Mouse (Mus musculus) layer of hippocampus, postnatal 36 days (tissue): ENCODE measurements at regions not wholly inside any gene's neighbourhood (a gene's known extent, or its start where the extent isn't known, plus 50 kb on each side); places are given as distances from the start of the nearest gene placed in this dataset.
A peak's percentile ranks its signal among the peaks of the same experiment; 100 is the strongest.

Source experiments
- DNase-seq, 2 experiments: peaks; one replicate each; pipeline ENCODE4 v3.0.0; 2022

DNA sequence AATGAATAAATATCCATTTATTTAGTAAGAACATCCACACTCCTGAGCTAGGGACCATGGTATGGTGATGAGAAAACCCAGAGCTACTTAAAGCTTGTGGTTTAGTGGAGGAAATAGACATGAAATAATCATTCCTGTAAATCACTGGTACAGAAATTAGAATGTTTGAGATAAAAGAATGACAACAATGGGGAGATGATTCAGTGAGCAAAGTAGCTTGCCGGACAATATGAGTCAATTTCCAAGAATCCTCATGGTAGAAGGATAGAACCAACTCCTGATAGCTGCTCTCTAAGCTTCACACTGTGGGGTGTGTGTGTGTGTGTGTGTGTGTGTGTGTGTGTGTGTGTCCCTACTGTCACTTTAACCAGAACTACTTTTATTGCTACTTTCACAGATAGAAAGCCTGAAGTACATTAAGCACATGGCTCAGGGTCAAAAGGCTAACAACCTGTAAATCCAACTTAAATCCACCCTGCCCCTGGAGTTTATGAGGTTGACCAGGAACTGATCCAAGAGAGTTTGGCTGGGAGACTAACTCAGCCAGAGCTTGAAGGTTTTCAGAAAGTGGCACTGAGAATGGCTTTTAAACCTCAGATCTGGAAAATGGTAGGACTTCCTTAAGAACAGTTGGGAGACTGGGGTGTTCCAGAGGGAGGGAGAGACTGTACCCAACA is 336.9 kb upstream of the Gcfc2 start:
- no peak for DNase-seq

DNA sequence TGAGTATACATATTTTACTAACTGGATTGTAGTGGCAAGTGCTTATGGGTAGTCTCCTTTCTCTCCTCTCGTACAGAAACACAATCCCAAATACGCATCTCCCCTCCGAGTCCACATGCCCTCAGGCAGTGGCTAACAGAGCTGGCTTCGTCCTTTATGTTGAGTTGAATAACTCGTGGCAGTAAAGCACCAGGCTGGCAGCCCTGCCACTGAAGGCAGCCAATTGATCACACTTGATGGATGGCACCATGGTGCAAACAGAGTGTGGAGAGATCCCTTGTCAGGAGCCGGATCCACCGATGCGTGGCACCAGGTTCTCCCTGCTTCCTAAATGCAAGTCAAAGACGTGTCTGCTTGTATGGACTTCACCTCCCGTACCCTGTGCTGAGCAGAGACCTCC is 333.7 kb upstream of the Gcfc2 start:
- DNase-seq: peak; percentile 1 to 6

DNA sequence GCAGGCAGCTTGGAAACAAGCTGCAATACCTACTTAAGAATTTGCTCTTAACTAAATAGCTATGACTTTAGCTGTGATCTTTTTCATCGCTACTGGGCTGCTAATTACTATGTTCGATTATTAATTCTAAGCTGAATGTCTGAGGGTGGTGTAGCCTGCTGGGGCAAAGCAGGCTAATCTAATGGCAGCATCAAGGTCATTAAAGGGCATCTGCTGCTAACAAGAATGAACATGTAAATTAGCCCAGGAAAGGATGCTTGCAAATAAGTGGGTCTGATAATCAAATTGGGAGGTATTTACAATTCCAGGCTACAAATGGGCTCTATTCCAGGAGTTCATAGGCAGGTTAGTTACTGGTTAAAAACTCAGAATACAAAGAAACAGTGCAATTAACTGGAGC is 327.5 kb upstream of the Gcfc2 start:
- DNase-seq: no peak

DNA sequence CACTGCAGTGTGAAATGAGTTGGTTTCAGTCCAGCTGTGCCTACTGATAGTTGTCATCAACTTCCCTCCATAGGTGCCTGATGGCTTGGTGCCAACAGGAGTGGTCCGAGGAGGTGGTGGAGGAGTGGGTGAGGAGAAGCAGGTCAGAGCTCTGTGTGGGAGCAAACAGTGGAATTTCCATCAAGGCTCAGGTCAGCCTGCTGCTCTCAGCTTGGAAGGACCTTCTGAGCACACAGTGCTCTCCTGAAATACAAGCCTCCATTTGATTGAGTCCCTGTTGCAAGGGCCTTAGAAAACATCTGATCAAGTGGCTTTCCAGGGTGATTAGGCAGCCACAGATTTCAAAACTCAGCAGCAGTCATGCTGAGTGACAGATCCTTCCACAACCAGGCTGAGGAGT is 314.8 kb upstream of the Gcfc2 start:
- no peak for DNase-seq

DNA sequence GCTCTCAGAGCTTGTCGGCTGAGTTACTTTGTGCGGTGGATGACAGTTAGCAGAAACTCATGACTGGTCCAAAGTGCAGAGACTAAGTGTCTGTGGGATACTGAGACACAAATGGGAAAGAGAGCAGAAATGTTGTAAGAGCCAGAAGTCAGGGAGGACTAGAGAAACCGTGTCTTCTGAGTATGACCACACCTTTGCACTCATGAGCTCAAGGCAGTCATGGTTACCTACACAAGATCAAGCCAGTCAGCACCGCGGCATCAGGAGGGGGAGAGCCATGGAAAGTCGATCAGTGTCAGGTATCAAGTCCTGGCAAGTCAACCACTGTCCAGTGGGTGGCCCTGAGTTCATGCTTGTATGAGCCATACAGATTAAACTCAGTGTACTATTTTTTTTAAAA is 311.5 kb upstream of the Gcfc2 start:
- DNase-seq: no peak

GRCm38 (mm10) chr6:81618018-81618417 is 305.5 kb upstream of the Gcfc2 start:
- DNase-seq: no peak

GRCm38 (mm10) chr6:81621028-81621427 is 302.4 kb upstream of the Gcfc2 start:
- no peak for DNase-seq

- DNase-seq: no peak
Measured at GRCm38 (mm10) chr6:81622714-81623113, 300.8 kb upstream of the Gcfc2 start.

DNA sequence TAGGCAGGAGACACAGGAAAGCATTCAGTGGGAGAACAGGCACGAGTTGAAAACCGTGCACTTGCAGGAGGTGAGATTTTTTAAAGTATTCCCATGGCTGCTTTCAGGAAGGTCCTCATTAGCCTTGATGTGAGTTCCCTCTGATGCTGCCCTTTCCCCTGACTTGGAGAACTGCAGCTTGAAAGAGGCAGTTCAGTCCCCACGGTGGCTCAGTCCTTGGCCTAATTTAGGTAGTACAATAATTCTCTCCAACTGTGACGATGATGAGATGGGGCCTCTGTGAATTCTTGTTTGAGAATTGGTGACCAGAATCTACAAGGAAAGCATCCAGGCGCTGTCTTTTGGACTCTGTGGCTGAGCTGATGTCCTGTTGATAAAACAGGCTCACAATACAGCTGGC is 298.5 kb upstream of the Gcfc2 start:
- DNase-seq: no peak

- DNase-seq: no peak
Measured at GRCm38 (mm10) chr6:81633586-81633985, 289.9 kb upstream of the Gcfc2 start.

GRCm38 (mm10) chr6:81647615-81648375 is 275.7 kb upstream of the Gcfc2 start:
- no peak for DNase-seq

GRCm38 (mm10) chr6:81651856-81652255 is 271.6 kb upstream of the Gcfc2 start:
- no peak for DNase-seq

GRCm38 (mm10) chr6:81655205-81655604 is 268.3 kb upstream of the Gcfc2 start:
- no peak for DNase-seq

- peak; percentile 23 to 30 for DNase-seq
Measured at GRCm38 (mm10) chr6:81660478-81661395, 262.7 kb upstream of the Gcfc2 start.

DNA sequence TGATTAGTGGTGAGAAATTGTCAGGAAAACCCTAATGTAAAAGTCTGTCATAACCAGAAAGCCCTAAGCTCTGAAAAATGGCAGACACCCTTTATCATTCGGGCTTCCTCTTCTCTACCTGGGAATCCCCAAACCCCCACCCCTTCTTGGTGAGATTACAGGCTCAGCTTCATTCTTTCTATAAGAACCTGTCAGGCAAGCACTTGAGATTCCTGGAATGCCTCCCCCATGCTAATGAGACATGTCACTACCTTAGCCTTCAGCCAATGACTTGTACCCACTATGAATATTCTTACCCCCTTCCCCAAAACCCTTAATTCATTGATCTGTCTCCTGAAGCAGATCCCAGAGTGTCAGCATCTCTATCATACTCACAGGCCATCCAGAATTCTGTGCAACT is 254.5 kb upstream of the Gcfc2 start:
- DNase-seq: no peak

DNA sequence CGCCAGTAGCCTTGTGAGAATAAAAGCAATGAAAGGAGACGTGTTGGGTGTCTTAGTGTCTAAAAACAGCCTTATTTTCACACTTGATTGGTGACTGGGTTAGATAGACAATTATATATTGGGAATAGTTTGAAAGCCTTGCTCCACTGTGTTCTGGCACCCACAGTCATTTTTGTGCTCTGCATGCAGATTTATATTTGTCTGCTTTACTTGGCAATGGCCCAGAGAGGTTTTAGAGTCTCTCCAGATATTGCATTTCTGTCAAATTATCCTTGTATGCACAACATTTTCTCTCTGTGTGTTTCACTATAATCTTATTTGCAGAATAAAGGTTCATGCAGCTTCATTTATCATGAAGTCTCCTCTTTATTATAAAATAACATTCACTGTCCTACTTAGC is 250.2 kb upstream of the Gcfc2 start:
- DNase-seq: no peak

GRCm38 (mm10) chr6:81697284-81697683 is 226.2 kb upstream of the Gcfc2 start:
- no peak for DNase-seq

DNA sequence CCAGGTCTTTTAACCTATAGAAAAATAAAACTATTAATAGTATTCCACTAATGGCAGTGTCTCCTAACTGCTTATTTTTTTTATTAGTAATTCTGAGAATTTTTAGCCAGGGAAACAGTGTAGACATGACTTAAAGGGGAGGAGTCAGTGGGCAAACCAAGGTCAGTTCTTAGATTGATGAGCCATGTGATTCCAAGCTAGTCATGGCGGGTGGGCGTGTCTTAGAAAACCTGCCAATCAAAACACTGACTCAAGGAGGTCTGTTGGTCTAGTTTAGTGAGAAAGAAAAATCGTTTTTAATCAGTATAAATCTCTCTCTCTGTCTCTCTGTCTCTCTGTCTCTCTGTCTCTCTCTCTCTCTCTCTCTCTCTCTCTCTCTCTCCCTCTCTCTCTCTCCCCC is 225.3 kb upstream of the Gcfc2 start:
- DNase-seq: no peak

DNA sequence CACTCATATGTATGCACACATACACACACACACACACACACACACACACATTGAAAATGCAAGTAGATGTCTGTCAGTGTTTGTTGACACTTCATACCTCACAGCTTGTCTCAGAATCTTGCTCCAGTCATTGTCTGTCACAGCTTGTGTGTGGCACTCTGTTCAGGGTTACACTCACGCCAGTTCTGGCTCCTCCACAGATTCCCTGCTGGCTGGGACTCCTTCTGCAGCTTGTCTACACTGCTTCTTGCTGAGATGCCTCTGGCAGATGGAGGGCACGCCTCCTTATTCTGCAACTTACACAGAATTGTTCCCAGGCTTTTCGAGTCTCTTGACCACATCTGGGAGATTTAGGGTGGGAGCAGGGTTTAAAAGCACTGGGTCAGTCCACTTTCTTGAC is 208.6 kb upstream of the Gcfc2 start:
- DNase-seq: peak; percentile 9 to 10

GRCm38 (mm10) chr6:81716371-81716770 is 207.1 kb upstream of the Gcfc2 start:
- DNase-seq: no peak

DNA sequence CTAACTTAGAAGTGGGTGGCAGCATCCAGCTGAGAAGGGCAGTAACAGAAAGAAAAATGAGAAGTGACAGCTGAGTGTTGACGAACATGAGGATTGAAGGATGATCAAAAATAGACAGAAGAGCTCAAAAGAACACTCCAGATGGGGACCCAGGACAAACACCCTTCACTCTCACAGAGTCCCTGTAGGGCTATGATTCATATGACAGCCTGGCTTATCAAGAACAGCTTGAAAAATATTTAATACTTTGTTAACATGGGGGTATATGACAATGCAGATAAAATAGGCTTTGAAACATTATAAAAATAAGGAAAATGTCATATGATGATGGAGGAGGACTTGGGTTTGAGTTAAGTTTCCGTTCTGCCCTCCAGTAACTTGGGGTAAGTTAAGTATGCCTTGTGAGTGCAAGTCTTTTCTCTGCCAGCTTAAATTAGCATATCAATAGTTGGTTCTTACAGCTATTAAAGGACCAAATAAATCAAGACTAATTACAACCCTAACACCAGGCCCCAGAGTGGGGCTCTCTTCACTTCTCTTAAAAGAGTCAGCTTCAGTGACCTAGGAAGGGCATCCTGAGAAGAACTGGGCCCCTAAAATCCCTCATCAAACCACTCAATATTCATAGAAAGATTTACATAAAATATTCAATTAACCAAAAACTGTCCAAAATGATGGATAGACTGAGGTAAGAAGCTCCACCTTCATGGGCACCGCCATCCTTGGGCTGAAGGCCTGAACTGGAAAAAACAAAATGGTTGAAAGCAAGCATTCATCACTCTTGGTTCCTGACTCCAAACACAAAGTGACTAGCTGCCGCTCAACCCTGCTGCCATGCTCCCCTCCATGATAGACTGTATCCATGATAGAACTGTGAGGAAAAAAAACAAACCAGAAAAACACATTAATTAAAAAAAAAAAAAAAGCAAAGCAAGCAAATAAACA is 198.6 kb upstream of the Gcfc2 start:
- DNase-seq: no peak

DNA sequence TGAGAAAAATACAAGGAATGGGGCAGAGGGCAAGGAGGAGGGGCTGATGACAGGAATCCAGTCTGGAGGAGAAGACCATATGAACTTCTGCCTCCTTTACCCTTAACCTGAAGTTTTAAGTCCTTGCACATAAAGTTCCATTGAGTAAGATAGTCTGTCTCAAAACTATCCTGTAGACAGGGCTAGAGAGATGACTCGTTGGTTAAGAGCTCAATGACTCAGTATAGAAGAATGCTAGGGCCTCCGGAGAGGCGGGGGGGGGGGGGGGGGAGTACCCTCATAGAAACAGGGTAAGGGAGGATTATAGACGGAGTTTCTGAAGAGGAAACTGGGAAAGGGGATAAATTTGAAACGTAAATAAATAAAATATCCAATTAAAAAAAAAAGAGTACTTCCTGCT is 191.8 kb upstream of the Gcfc2 start:
- no peak for DNase-seq
